Mouse (Mus musculus) cerebellum, postnatal 14 days (tissue): Measurements from ENCODE around the gene Tspo2.

Experiments used
- DNase-seq, 2 experiments: peaks; one replicate each; pipeline ENCODE4 v3.0.0; 2021; ENCODE audit warnings: mixed read lengths in 2 of 2

The Tspo2 gene

GRCm38 (mm10) chr17:48450666-48451352 lies 513 bp downstream of the Tspo2 start:
- no peak for DNase-seq

DNA sequence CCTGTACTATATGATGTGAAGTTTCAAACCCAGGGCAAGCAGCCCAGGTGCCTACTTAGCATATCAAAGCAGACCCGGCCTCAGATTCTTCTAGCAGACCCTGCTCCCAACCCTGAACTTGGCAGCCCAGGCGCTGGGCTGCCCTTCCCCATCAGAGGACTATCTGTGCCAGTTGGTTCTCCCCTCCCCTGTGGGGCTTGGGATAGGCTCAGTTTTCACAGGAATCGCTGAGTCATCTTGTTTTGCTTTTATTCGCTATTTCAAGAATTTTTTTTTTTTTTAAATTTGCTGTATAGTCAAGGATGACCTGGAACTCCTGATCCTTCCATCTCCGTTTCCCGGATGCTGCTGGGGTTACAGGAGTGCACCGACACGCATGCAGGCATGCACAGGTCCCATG lies 3.6 kb downstream of the Tspo2 start:
- no peak for DNase-seq

- DNase-seq: no peak
These were observed 7.7 kb downstream of the Tspo2 start for GRCm38 (mm10) chr17:48443542-48444145.

GRCm38 (mm10) chr17:48442745-48443457 lies 8.4 kb downstream of the Tspo2 start:
- DNase-seq: peak in 1 of 2 experiments; percentile 24

- DNase-seq: no peak
These were observed 13.9 kb downstream of the Tspo2 start for GRCm38 (mm10) chr17:48437421-48437911.

DNA sequence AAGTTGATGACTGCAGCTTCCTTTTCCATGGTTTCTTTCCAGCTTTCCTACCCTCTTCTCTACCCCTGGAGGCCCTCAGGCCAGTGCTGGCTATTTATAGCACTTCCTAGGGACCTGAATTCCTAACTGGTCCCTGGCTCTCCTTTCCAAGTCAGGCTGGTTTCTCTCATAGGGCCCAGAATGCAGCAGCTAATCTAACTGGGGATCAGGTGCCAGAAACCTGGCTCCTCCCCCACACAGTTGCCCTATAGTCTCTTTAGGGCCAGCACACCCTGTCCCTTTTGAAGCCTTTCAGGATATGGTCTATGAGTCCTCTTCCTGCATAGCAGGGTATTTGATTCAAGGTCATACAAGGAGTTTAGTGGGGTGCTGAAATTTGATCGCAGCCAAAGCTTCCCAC lies 14.8 kb downstream of the Tspo2 start:
- DNase-seq: no peak

DNA sequence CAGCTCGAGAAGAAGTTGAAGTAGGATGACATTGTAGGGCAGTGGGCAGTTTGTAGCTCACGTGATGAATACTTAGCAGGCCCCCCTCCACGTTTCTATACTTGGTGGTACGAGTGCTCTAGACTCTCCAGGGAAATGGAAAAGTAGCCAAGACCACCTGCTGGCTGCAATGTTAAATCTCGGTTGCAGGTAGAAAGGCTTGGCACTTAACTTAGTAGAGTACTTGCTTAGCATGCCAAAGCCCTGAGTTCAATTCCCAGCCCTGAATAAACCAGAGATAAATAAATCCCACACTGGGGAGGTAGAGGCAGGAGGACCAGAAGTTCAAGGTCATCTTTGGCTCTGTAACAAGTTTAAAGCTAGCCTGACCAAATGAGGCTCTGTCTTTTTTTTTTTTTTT lies 16.8 kb downstream of the Tspo2 start:
- no peak for DNase-seq

- DNase-seq: no peak
These were observed 17.5 kb downstream of the Tspo2 start for GRCm38 (mm10) chr17:48433689-48434330.

DNA sequence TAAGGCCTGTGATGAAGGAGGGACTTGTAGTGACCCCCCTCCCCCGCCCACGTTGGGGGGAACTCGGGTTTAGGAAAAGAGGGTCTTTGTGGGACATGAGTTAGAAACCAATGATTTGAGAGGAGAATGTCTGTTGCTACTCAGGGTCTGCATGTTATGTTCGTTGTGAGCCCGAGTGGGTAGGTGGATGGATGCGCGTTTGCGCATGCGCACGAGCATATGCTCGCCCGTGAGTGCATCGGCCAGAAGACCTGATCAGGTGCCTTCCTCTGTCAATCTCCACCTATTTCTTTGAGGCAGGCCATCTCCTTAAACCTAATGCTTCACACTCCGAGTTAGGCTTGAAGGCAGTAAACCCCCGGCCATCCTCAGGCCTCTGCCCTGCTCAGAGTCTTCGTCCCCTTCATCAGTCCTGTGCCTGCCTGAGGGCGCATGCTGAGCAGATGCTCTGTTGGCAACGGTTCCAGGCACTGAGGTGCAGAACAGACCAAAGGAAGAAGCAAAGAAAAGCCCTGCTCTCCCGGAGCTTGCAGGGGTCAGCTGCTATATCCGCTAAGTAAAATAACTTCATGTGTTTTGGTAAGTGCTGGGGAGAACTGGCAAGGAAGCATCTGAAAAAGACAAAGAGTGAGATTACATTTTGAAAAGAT lies 18.2 kb downstream of the Tspo2 start:
- DNase-seq: peak; percentile 53 to 59

GRCm38 (mm10) chr17:48432158-48432980 lies 19.0 kb downstream of the Tspo2 start, which contains the start of gene Apobec2:
Apobec2 (minus strand) TSS chr17:48432930.
- DNase-seq: peak; percentile 32 to 50

DNA sequence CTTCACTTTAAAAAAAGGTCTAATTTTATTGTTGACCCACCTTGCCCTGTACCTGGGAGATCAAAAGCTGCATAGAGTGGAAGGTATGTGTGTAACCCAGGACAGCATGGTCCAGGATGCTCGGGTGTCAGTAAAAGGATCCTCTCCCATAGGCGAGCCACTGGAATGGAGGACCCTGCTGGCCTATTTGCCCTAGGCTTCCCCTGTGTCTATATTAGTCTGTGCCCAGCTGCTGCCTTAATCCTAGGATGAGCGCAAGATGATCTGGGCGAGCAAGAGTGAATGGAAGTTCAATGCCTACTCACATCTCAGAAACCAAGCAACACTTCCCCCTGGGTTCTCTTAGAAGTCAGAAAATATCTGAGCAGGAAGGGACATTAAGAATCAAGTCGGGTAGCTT lies 20.3 kb downstream of the Tspo2 start:
- DNase-seq: no peak

DNA sequence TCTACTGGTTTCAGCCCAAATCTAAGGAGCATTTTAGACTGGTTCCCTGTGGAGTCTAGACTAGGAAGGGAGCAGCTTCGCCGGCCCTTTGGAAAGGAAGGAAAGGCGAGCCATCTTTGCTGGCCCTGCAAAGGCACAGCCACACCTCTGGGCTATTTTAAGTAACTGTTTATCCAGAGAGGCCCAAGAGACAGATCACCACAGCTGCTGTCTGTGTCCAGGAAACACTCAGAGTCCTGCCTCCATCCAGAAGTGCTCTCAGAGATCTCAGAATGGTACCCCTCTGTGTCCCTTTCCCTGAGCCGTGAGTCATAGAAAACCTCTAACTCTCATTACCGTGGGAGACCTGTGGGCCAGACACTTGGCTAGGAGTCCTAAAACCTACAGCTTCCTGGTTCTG lies 20.9 kb downstream of the Tspo2 start:
- no peak for DNase-seq

DNA sequence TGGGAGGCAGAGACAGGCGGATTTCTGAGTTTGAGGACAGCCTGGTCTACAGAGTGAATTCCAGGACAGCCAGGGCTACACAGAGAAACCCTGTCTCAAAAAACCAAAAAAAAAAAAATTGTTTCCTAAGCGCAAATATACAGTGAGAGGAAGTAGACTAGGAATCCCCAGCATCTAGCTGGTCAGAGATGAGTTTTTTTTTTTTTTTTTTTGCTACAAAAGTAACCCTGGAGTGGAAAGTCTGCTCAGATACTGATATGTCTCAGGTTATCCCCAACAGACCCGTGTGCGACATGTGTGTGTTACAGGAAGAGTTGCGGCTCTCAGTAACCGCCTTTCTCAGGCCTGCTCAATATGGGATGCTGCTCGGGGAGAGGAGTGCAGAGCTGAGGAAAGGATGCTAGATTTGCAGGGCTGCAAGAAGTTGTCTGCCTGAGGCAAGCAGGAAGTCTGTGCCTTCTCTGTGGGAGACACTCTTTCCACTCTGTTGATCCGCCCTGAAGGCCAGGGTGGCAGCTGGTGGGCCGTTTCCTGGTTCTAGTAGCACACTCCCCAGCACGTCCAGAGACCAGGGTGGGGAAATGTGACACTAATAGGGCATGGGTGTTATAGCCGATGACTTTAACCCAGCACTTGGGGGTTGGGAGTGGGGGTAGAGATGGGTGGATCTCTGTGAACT lies 23.3 kb downstream of the Tspo2 start:
- DNase-seq: no peak

- DNase-seq: no peak
These were observed 24.2 kb downstream of the Tspo2 start for GRCm38 (mm10) chr17:48426991-48427750.

- no peak for DNase-seq
These were observed 25.3 kb downstream of the Tspo2 start for GRCm38 (mm10) chr17:48425823-48426612.

- DNase-seq: no peak
These were observed 27.1 kb downstream of the Tspo2 start for GRCm38 (mm10) chr17:48424237-48424636.

- DNase-seq: no peak
These were observed 31.8 kb downstream of the Tspo2 start for GRCm38 (mm10) chr17:48419571-48419970.

GRCm38 (mm10) chr17:48418781-48419180 lies 32.5 kb downstream of the Tspo2 start:
- DNase-seq: no peak

DNA sequence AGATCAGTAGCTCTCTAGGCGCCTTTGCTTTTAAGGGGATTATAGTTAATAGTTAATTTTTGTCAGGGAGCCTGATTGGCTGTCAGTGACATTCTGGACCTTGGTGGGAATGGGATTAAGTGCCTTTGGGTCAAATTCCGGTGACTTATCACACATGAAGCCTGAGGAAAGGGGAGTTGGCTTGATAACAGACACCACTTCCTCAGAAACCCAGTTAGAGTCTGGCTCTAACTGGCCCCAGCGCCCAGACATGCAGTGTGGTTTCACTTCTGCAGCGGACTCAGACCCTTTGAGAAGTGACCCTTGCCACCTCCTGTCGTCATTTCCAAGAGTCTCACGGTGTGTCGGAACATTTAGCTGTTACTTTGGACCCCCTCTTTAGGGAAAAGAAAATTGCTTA lies 33.1 kb downstream of the Tspo2 start:
- DNase-seq: no peak

GRCm38 (mm10) chr17:48417521-48417920 lies 33.8 kb downstream of the Tspo2 start:
- no peak for DNase-seq
